Mouse (Mus musculus) ZHBTc4 (cell line): Measurements from ENCODE around the gene Fto.
A peak's percentile ranks its signal among the peaks of the same experiment; 100 is the strongest.

ENCODE experiments used
- DNase-seq: peaks from one replicate; pipeline ENCODE4 v3.0.0-alpha.2; 2011; ENCODE audit warnings: low read depth, low spot score

Gene Fto

DNA sequence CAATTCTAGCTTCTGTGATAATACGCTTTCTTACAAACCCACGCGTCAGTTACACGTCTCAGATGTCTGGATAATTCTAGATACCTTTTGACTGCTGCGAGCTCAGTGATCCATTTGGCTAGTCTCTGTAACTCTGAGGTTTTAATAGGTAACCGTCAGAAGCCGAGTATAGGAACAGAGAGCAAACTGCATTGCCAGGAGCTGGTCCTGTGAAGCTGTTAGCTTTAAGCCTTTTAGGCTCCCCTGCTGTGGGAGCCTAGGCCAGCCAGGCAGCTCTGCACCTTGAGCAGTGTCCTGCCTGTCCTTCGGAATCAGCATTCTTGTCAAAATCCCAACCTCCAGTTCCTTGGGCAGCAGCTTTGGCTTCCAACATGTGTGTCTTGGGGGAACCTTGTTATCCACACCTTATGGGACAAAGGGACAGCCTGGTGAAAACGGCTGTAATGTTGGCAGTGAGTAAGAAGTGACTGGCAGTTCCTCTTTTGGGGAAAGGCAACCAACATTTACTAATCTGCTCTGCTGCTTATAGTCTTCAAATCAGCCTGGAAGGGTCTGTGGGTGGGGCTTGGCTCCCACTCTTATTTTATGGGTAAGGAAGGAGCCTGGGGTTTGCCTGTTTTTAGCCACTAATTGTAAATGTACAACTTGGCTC lies 77.2 kb downstream of the Fto start:
- DNase-seq, result no peak

DNA sequence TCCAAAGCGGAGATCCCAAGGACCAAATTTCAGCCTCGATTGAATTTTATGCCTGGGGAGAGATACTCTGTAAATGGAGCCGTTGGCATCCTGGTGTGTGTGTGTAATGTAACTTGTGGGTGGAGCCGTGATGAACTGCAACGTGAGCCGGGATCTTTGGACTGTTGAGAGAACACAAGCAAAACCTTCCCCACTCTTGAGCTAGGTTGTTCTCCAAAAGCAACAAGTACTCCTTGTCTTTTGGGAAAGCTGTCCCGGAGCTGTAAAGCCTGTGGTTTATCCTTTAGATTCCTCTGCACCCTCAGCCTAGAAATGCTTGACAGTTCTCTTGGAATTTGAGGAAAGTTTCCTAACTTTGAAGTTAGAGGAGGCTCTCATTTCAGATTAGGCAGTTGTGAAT lies 78.9 kb downstream of the Fto start:
- no peak for DNase-seq

DNA sequence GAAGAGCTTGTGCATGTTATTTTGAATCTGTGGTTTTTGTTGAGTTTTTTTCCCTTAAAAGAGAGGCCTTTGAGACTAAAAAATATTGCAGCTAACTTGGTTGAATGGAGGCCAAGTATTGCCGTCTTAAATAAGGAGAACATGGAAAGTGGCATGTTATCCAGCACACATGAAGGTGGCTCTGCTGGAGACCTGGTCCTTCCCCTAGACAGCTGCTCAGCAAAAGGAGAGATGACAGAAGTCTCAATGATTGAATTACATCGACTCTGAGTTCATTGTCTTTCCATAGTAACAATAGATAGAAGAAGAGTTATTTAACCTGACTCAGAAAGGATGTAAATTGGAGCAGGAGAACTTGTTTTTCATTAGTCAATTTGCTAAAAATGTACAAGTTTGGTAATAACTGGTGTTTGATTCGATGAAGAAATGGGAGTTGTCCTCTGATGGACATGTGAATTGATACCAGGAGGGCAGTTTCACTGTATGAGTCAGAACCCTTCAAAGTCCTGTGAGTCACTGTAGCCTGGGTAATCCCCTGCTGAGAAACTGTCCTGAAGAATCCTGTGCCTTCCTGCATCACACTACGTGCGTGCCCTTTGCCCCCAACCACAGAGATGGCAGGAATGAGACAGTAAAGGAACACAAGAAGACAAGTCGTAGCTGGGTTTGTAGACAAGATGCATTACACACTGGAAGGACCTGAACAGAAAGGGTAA lies 82.2 kb downstream of the Fto start:
- no peak for DNase-seq

DNA sequence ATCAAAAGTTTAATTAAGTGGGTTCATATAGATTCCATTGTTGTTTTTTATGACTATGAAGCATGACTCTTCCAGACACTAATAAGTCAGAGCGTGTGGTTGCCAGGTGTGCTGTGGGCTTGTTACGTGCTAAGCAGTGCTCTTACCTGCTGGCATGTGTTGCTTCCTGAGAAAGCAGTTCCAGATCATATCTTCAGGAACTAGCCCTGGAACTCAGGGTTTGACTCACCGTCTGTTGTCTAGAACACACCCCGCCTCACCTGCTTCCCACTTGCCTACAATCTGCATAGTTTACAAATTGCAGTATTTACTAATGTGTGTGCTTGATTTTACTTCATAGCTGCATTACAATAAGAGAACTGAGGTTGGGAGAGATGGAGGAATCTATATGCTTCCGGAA lies 84.7 kb downstream of the Fto start:
- DNase-seq, result no peak

DNA sequence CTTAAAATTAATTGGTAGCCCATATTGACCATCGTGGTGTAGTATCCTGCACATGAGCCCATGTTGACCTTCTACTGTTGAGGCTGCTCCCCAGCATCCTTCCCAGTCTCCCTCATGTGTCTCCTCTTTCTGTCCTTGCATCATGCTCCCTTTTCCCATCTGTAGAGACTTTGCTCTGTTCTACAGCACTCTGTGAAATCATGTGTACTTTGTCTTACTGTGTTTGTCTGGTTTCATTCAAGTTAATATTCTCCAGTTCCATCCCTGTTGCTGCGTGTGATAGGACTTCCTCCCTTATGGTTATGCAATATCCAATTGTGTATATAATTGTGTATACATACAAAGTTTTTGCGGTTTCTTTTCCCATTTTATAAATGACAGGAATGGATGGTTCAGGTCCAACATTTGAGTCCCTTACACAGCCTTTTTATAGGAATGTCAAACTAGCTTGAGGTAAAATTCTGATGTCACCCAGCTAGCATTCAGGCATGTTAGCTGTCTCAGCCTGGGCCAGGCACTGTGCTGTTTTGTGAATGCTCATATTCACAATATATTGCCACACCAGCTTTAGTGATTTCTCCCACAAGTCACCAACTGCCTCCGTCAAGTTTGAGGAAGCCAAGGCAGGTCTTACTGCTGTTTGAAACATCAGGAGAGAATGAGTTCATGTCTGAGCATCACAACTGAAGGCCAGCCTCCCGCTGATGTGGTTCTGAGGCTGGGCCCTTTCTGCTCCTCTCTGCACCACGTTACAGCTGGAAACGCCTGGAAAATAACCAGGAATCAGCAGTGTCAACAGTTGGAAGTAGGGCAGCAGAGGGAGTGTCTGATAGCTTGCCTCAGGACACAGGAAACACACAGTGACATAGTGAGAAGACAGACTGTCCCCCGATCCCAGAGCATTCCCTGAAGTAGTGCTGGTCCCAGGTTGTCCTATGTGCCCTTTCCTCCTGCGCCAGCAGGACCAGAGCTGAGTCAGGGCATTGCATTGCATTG lies 90.0 kb downstream of the Fto start:
- no peak for DNase-seq

DNA sequence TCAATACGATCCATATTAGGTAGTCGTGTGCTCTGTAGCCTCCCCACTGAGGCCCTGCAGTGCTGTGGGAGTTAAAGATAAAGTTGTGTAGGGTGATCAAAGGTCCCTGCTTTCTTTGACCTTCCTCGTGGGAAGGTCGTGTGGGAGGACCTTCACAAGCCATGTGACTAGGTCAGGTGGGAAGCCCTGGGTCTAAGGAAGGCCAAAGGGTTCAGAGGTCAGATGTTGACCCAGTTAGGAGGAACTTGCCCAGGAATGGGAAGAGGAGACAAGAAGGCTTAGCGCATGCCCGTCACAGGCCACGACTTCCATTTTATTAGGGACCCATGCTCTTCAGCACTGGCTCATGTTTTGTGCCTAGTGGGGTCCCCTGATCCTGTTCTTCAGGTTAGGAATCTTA lies 91.0 kb downstream of the Fto start:
- DNase-seq, result no peak

DNA sequence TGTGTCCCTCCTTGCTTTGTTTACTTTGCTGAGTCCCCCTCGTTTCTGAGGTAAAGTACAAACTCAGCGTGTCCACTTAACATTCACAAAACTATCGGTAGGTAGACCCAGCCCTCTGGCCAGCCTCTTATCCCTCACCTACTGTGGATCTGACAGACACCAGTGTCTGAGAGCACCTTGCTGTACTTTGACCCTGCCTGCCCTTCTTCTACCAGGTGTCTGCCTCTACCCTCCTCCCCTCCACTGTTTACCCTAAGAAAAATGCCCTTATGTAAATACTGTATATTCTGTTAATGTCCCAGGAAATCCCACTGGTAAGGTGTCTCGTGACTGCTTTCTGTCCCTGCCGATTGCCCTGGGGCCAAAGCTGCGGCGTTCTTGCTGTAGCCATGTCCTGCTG lies 91.8 kb downstream of the Fto start:
- DNase-seq, result no peak

DNA sequence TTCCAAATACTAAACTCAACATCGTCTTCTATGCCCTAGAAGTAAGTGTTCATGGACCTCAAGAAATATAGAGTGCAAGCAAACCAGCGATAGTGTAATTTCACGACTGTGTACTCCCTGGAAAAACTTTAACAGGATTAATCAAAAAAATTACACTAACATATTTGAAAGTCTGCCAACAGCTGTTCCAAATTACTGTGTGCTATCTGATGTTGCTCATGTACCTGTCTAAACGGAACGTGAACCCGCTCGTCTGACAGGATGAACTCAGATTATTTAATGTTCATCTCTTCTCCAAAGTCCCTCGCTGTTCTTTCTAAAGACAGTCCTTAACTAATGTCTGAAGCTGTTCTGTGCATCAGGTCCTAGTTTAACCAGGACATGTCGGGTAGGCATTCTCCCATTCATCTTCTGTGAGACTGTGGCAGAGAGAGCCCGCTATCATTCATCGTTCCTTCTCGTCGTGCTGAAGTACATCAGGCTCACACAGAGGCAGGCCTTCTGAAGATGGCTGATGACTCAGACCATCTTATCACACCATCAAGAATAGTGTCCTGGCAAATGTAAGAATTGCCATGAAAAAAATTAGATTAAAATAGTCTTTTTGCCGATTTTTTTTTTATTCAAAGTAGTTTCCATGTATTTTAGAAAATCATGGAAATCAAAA lies 93.4 kb downstream of the Fto start:
- DNase-seq, result no peak

DNA sequence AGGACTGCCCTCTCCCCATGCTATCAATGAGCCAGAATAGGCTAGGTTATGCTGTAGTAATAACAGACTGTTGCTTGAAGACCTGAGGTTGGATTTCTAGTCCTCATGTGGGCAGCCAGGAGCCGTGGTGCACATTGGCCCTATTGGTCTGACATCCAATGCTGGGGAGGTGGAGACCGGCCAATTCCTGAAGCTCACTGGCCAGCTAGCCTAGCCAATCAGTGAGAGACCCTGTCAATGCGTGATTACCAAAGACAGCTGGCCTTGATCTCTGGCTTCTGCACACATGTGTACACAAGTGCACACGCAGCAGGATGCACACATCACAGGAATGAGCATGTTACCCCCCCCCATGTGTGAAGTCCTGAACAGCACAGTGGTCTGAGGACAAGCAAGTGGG lies 94.6 kb downstream of the Fto start:
- no peak for DNase-seq

DNA sequence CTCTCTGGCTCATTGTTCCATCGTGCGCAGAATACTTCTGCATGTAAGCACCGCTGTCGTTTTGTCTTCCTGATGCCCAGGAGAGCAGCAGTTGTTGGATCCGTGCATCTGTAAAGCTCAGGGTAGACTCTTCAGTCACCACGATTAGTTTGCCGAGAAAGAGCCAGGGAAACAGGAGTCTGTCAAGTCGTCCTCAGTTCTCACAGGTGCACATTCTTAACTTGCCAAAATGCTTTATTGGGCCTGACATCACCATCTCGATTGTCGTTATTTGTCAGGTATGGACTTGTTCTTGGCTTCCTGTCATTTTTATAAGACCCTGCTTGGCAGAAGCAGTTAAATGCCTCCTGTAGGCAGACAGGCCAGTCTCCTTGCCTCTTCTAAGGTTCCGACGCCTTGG lies 96.7 kb downstream of the Fto start:
- DNase-seq, result no peak

DNA sequence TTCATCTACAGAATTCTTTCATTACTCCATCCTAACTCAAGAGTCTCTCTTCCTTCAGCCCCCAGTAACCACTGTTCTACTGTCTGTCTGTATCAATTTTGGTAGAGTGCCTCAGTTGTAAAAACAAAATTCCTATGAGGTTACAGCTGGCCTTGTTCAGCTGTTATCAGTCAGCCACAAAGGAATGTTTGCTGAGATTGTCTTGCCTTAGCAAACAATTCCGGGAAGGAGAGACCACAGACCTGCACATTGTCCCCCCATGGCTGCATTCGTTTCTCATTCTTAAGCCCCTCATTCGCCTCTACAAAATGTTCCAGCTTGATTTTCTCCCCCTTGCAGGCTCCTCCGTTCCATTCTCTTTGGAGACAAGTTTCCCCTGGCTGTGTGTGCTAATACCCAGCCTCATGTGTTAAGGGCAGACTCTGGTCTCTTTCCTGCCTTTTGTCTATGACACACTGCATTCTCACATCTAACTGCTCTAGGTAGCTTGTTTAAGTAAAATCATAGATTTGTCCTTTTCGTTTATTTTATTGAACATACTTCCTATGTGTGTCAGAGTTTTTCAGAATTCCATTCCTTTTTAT lies 111.3 kb downstream of the Fto start:
- DNase-seq, result no peak

DNA sequence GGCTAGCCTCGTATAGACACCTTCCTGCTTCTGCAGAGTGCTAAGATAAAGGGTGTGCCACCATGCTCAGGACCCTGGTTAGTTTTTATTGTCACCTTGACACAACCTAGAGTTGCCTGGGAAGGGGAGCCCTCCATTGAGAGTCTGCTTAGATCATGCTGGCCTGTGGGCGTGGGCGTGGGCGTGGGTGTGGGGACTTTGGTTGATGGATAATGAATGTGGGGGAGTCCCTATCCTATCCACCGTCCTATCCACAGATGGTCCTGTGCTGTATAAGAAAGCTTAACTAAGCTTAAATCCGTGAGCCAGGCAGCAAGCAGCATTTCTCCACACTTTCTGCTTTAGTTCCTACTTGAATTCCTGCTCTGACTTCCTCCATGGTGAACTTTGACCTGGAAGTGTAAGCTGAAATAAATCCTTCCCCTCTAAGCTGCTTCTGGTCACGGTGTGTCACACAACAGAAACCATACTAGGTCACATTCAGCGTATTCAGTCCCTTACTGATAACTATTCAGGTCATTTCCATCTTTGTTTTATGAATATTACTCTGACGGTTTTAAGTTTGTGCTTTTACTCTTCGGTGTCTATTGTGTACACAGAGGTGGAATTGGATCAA lies 112.0 kb downstream of the Fto start:
- peak; percentile 48 for DNase-seq

DNA sequence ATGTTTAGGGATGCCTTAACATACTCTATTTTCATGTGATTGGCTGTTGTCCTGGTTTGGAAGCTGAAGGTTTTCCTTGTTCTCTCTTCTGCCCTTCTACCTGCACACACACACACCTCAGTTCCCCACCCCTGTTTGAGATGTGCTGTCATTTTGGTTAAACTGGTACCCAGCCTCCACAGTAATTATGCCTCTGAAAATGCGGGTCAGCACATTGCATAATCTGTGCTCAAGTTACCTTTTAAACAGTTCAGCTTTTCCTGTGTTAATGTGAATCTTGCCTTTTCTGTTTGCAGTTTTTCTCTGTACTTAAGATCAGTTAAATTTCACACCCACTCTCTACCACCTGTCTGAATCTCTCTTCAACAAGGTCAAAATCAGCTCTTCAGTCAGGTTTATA lies 113.2 kb downstream of the Fto start:
- DNase-seq, result no peak

DNA sequence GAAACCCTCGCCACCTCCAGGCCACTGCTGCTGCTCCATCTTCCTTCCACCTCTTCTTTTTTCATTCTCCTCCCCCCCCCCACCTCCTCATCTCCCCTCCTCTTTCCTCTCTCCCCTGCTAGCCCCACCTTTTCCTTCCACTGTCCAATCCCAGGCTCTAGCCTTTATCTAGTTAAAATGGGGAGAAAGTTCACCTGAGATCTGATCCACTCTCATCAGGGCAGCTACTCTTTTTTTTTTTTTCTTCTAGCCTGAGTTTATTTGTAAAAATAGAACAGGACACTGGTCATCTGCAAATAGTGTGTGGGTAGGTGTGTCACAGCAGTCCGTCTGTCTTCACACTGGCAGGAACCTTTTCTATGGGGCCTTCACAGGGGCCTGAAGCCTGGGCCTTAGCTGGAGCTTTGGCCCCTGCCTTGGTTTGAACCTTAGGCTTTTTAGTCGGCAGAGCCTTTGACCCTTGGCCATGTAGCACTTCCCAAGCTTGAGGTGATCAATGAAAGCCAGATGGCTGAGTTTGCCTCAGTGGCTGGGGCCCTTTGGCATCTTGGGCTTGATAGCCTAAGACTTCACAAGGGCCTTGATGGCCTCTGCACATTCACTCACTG lies 117.1 kb downstream of the Fto start:
- DNase-seq, result no peak

DNA sequence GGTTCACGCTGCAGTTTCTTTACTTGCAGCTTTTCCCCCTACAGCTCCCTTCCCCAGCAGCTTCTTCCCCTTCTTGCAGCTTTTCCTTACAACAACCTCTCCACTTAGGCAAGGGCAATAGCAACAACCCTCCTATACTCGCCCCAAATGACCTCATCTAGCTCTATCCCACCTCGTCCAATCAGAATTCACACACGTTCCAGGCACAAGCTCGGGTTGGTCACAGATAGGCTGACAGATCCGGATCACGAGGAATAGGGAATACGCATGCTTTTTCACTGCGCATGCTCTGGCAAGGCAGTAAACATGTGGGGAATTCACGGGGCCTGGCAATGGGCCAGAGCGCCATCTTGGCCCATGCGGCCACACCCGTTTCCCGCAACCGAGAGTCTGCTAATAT lies 122.7 kb downstream of the Fto start:
- DNase-seq, result peak; percentile 89

DNA sequence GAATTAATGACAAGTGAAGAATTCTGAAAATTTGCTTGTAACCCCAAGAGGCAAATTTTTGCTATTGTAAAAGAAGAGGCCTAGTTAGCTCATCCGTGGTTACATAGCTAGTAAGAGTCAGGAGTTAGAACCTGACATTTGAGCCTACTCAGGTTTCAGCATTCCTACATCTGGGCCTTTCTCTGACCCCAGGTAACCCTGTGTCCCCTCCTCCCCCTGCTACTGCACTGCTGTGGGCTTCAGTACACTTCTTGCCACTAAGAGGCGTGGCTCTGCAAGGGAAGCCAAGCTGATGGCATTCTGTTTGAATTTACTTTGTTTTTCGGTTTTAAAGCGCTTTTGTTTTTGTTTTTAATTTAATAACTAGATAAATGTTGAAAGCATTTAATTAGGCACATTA lies 130.6 kb downstream of the Fto start:
- DNase-seq, result peak; percentile 52

DNA sequence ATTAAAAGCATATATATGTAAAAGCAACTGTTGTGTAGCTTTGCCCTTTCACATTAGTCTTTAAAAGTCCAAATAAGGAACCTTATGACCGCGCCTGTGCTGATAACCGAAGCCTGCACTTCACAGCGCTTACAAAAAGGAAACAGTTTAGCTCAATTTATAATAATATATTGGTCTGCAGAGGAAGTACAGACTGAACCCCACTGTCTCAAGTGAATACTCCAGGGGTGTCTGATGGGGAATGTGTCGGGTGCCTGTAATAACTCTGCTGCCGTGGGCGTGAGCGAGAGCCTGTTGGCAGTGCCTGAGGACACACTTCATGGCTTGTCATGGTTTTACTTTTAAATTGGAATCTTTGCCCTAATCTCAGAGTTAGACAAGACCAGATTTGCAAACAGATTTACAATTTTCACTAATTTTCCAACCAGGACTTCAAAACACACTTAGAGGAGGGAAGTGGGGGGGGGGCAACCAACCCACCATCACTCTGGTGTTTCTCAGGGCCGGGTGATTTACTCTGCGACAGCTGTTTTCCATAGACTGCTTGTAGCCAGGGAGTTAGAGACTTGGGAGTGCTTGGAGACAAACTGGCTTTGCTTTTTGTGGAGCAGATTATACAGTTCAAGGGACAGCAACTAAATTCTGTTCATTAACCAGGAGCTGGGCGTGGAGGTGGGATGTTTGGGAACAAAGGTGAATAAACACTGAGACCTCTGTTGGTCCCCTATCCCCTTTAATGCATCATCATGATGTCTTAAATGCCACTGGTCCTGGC lies 131.5 kb downstream of the Fto start:
- no peak for DNase-seq

DNA sequence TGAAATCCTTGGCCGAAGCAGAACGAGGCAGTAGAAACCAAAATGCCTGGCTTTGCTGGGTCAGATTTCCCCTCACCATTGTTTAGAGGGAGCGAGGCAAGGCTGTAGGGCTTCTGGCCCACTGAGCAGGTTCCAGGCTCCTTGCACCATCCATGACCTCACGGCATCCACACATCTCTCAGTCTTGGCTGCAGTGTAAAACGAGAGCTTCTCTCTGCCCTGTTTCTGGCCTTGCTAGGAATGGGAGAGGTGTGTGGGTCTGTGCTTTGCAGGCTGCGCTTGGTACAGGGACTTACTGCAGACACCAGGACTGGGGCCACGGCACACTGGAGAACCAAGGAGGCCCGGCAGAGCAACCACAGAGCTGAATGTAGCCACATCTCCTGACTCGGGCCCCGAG lies 132.2 kb downstream of the Fto start:
- DNase-seq, result no peak

DNA sequence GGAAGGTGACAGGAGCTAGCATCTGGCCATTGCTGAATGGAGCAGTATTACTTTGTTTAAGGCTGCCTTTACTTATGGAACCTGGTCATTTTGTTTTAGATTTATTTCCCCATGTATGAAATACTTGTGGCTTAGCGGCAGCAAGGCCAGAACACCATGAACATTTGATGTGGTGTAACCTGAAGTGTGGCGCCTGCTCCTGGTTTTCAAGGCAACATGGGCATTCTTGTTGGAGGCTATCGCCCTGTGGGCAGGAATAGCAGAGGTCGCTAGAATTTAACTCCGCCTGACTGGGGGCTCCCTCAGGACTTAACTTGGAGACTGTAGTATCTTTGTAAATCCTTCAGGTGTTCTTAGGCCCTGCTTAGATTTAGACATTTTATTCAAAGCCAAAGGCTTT lies 132.7 kb downstream of the Fto start:
- no peak for DNase-seq
